Mouse (Mus musculus): Measurements from ENCODE around the gene Mgst3.
"Not testable (repeated sequence)": the region's sequence is repeated elsewhere in the genome, so short reads cannot be mapped to it uniquely, and the experiment has no call there.

GRCm38 (mm10) chr1:167349206-167349605 is 44.4 kb downstream of the Mgst3 start:
- not testable (repeated sequence) for TF ChIP-seq CTCF (IDR thresholded peaks at IDR 0.05; ENCODE audit: low read depth, low read length); TAL1 (conservative IDR thresholded peaks at IDR 0.05; ENCODE audit: low read depth, low read length); GATA1 (IDR thresholded peaks at IDR 0.05; ENCODE audit: borderline replicate concordance, low read length)

All from G1E (cell line).